Comparison of ENCODE assay signal across 11 mouse cellular contexts in genomic region chr2:33785596-33785995, GRCm38 (mm10).
DNase-seq lines count a peak whose midpoint lies in the region; ATAC-seq and TF ChIP-seq lines count a peak whose summit lies in the region.
"Had no signal": no experiment of that assay in that cellular context is flagged by ENCODE, and none has a peak within 500 bp of the region (broad histone marks: within the 10 kb centered on the region; RNA-seq: fewer than 3 reads in every experiment).

No protein-coding gene starts in this region.

- no peaks in the 10 kb centered on the region for H3K27me3 ChIP-seq in forebrain, embryonic 16.5 days (replicated peaks; ENCODE audit: control insufficient read depth, insufficient read depth, low read length)
- H3K27me3 ChIP-seq: heart, embryonic 15.5 days had no signal

- H3K4me3 ChIP-seq in forebrain, embryonic 16.5 days (replicated peaks; ENCODE audit: low read length): no peak overlapping the region
- H3K4me3 ChIP-seq in gastrocnemius, adult 2 months: no peak overlapping the region
- H3K4me3 ChIP-seq: heart, embryonic 15.5 days had no signal

- H3K9ac ChIP-seq in forebrain, embryonic 16.5 days (replicated peaks; ENCODE audit: low read depth, low read length): peak overlapping the region; percentile 41; the same call in 1 of the 2 replicates
- H3K9ac ChIP-seq: heart, embryonic 15.5 days; liver, postnatal 0 days had no signal

- WGBS in forebrain, embryonic 16.5 days: 10% methylated on average over 13 of the region's 13 CpGs

- TF ChIP-seq CTCF in gastrocnemius, adult 2 months (IDR thresholded peaks at IDR 0.05): no peak

- H3K4me1 ChIP-seq in forebrain, embryonic 16.5 days (replicated peaks; ENCODE audit: control insufficient read depth, insufficient read depth, low read length): peaks cover 61% of the 10 kb centered on the region

- no peaks in the 10 kb centered on the region; the same call in 1 of the 2 replicates for H3K36me3 ChIP-seq in forebrain, embryonic 16.5 days (ENCODE audit: control insufficient read depth, insufficient read depth)
- H3K36me3 ChIP-seq: heart, embryonic 15.5 days had no signal

- H3K27ac ChIP-seq in forebrain, embryonic 16.5 days (ENCODE audit: low read length): peak overlapping the region; percentile 96
- H3K27ac ChIP-seq in gastrocnemius, adult 2 months: no peak overlapping the region
- H3K27ac ChIP-seq: heart, embryonic 15.5 days had no signal

- DNase-seq in right cerebral cortex, postnatal 10 days (ENCODE audit: low spot score in 2 of 2): peak; percentile 70 to 72
- no peak for DNase-seq in right cerebral cortex, postnatal 36 days (ENCODE audit: low spot score in 2 of 2)
- DNase-seq in layer of hippocampus, postnatal 36 days: peak; percentile 73 to 77
- peak; percentile 29 for DNase-seq in retina, postnatal 7 days (ENCODE audit: low read depth, low spot score)
- DNase-seq in lung, postnatal 25 days (ENCODE audit: low spot score): no peak
- no peak for DNase-seq in thymus, postnatal 10 days (ENCODE audit: low spot score in 2 of 2)
- no peak for DNase-seq in gastrocnemius, adult 2 months
- DNase-seq: kidney, postnatal 36 days; liver, postnatal 0 days had no signal

- peak overlapping the region; percentile 28; the same call in 1 of the 2 replicates for H3K4me2 ChIP-seq in forebrain, embryonic 16.5 days (ENCODE audit: low read length)
- H3K4me2 ChIP-seq: heart, embryonic 15.5 days had no signal

- peak; percentile 81 for ATAC-seq in forebrain, embryonic 16.5 days
- ATAC-seq: liver, postnatal 0 days had no signal

- intact Hi-C loops in gastrocnemius, adult 2 months (cut with DNase I): no loop called here

- no peaks in the 10 kb centered on the region for H3K9me3 ChIP-seq in forebrain, embryonic 16.5 days (ENCODE audit: control insufficient read depth, low read length)
- H3K9me3 ChIP-seq: heart, embryonic 15.5 days had no signal

Comparison
In these comparisons a context has a peak if more than half of its experiments do, and no peak if none do; other contexts are left out.
1. DNase-seq: peak in right cerebral cortex, postnatal 10 days (2 of 2), layer of hippocampus, postnatal 36 days (2 of 2) and retina, postnatal 7 days (single experiment); none in right cerebral cortex, postnatal 36 days (0 of 2), lung, postnatal 25 days (single experiment), thymus, postnatal 10 days (0 of 2) and gastrocnemius, adult 2 months (single experiment).